Mouse (Mus musculus): ENCODE measurements around the gene Lrtm2.

The Lrtm2 gene

GRCm38 (mm10) chr6:119276713-119277112, 53.9 kb downstream of the Lrtm2 start:
- DNase-seq (ENCODE audit: low spot score), result no peak
